Mouse (Mus musculus) induced T-regulatory cell, adult 2 months (primary cell): Measurements from ENCODE around the gene Papss1.

Source experiments
- DNase-seq: peaks from one replicate; pipeline ENCODE4 v3.0.0-alpha.2; 2012; ENCODE audit warnings: low read depth

Gene Papss1

DNA sequence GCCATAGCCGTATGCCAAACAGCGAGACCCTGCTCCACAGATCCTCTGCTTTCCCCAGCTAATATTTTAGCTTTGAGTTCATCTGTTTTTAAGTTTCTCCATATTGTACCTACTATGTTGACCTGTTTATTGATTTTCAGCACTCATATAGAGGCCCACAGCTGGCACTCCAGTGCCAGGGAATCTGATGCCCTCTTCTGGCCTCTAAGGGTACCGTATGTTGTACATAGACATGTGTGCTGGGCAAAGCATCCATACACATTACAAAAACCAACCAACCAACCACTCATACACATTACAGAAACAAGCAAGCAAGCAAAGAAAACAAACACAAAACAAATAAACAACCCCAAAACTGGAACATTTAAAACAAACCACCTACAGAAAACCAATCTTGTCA, 22.2 kb downstream of the Papss1 start:
- no peak for DNase-seq

DNA sequence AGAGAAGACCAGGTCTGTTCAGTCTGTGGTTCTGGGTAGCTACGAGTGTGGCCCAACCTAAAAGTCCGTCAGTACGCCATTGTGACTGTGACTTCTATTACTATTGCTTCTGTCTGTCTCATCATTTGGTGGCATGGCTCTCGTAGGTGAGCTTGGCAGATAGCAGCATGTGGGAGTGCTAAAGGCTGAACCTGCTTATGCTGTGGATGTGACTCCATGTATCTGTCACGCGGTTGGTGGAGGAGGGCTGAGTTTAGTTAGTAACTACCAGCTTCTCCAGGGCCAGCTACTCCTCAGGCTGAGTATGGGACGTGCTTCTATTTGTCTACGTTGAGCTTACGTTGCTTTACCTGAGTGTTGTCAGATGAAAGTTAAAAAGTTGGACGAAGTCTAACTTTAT, 23.4 kb downstream of the Papss1 start:
- no peak for DNase-seq

- no peak for DNase-seq
Measured at GRCm38 (mm10) chr3:131593143-131593798, 28.7 kb downstream of the Papss1 start.

- no peak for DNase-seq
Measured at GRCm38 (mm10) chr3:131594361-131594760, 29.8 kb downstream of the Papss1 start.

GRCm38 (mm10) chr3:131595546-131596245, 31.1 kb downstream of the Papss1 start:
- DNase-seq, result no peak

DNA sequence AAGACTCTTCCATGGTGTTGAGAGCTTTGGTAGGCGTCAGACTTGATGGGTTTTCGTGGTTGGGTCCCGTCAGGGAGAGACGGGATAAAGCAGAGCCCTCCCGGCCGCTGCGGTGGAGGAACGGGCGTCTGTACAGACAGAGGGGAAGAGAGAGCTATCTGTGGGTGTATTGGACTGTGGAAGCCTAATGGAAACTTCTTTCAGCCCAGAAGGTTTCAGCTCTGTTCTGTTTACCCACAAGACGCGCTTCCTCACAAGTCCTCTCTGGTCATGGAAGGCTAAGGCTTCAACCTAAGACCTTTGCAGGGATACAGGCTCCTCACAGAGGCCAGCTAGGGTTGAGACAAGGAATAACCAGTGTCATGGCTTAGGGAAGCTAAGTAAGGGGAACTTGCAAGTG, 36.2 kb downstream of the Papss1 start:
- DNase-seq, result no peak

DNA sequence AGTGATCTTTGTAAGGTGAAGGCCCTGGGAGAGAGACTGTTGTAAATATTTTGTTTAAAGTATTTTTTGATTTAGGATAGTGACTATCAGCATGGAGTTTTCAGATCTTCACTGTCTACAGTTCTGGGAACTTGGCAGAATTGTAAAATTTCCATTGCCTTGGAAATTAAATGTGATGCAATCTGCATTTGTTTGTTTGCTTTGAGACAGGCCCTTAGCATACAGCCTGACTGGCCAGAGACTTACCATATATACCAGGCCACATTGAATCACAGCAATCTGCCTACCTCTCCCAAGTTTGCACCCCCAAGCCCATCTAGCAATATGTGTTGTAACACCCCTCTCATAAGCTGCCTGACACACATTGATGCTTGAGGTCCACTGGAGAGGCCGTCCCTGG, 36.8 kb downstream of the Papss1 start:
- no peak for DNase-seq

DNA sequence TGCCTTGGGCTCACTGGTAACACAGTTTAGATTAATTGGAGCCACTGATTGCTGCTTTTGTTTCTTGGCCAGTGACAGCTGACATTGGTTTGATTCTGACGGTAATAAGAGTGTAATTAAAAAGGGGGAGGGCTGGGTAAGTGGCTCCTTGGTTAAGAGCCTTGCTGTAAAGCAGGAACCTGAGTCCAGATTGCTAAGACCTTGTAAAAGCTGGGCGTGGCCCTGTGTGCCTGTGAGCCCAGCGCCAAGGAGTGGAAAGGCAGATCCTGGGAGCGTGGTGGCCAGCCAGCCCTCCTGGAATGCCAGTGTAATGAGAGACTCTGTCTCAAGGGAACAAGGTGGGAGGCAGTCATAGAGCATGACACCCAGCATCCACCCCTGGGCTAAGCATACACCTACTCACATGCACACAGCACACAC, 38.4 kb downstream of the Papss1 start:
- no peak for DNase-seq

- DNase-seq, result no peak
Measured at GRCm38 (mm10) chr3:131608112-131608511, 43.5 kb downstream of the Papss1 start.

DNA sequence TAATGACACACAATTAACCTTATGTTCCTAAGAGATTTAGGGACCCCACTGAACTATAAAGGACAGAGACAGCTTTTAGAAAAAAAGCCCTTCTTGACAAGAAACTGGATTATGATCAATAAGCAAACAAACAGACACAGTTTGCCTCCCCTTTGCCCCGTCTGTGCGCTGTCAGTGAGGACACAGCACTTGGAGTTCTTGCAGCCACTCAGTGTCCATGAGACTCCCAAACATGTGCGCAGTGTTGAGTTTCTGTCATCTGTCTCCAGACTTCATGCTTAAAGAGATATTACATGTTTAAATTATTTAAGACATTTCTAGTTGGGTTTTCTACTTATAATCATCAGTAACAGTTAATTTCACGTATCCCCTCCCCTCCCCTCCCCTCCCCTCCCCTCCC, 45.1 kb downstream of the Papss1 start:
- DNase-seq, result no peak

DNA sequence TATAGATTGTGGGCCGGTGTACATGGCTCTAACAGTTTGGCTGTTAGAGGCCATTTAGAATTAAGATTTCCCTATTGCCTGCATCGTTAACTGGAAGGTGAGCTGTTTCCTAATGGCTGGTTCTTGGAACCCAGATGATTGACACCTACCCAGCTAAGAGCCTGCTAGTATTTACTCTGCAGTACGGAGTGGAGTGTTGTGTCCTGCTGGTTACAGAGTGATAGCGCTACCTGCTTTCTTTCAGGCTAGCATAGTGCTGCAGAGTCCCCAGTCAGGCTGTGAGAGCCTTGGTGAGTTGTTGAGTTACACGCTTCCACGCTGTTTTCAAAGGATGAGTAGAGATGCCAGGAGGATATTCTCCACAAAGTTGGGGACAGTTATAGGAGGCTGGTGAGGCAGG, 46.0 kb downstream of the Papss1 start:
- DNase-seq, result no peak

- DNase-seq, result no peak
Measured at GRCm38 (mm10) chr3:131612847-131613246, 48.3 kb downstream of the Papss1 start.

DNA sequence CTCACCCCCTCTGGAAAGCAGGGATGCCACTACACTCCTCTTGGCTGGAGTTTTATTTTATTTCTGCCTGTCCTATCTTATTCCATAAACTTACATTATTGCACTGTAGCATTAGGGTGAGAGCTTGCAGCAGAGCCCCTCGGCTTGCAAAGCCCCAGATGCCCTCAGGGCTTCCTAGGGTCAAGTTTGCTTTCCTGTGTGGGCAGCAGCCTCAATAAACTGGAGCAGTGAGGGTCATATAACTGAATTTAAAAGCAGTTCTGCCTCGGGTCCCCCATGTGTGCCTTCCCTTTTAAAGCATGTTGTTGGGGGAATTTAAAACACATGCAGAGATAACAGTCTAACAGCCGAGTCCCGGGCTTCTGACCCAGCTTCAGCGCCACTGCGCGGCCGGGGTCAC, 49.5 kb downstream of the Papss1 start:
- no peak for DNase-seq

GRCm38 (mm10) chr3:131618580-131619338, 54.2 kb downstream of the Papss1 start:
- no peak for DNase-seq

DNA sequence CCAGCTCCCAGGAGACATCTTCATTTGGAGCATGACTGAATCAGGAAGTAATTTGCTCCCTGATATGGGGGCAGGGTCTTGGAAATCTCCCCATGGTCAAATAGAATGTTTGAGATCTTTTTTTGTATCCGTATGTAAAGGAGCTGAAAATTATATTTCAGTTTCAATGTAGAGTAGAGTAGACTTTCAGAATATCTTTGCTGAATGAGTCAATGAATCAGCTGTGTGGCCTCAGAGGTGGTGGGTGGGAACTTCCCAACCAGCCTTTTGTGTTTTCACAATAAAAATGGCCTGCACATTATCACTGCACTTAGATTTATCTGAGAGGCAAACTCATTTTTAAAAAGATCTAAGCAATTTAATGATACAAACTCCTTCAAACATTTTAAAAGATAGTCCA, 58.6 kb downstream of the Papss1 start:
- no peak for DNase-seq

- no peak for DNase-seq
Measured at GRCm38 (mm10) chr3:131624063-131624462, 59.5 kb downstream of the Papss1 start.

- DNase-seq, result no peak
Measured at GRCm38 (mm10) chr3:131627476-131627875, 62.9 kb downstream of the Papss1 start.

- DNase-seq, result no peak
Measured at GRCm38 (mm10) chr3:131628265-131628664, 63.7 kb downstream of the Papss1 start.

DNA sequence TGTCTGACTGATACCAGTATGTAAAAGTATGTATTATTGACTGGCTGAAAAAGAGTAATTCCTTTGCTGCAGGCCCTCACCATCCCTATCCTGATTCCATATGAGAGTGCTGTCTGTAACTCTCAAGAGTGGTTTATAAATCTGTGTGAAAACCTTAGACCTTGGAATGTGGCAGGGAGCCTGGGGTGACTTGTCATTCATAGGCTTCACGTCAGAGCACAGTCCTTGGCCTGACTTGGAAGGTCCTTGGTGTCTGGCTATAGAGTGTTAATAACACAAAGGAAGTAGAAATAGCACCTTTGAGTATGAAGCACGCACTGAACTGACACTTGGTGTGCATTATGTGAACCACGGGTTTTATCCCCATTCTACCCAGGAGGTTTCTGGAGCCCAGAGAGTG, 64.4 kb downstream of the Papss1 start:
- DNase-seq, result no peak

DNA sequence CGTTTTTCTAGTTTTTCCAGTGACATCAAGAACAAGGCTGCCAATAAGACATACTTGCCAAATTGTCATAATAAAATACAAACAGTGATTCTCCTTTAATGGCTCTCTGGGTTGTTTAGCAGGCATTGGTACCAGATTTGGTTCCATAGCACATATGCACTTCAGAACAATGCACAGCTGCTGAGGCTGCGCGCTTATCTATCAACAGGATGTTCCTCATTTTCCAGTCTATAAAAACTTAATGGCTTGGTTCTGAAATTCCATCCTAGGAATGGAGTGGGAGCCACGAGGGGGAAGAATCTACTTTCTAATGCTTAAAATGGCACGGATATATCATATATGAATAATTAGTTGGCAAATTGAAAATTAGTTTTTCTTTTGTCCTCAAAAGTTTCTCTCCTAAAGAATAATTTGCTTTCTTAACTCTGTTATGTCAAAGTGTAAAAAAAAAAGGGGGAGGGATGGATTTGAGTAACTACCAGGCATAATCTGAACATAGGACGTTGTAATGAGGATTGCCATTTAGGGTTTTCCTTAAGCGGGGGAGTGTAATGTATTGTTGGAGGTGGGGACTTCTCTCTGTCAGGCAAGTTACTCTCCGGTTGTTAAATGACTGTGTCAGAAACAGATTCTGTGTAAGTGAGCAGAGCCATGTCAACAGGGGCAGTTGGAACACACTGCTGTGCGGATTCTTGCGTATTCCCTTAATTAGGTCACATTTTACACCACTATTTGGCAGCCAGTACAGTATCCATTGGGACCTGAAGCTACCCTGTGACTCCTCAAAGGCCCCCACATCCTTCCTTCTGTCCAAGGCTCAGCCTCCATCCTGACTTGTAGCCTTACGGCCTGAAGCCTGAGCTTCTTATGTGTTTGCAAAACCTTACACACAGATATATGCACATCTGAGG, 66.1 kb downstream of the Papss1 start:
- DNase-seq, result no peak

DNA sequence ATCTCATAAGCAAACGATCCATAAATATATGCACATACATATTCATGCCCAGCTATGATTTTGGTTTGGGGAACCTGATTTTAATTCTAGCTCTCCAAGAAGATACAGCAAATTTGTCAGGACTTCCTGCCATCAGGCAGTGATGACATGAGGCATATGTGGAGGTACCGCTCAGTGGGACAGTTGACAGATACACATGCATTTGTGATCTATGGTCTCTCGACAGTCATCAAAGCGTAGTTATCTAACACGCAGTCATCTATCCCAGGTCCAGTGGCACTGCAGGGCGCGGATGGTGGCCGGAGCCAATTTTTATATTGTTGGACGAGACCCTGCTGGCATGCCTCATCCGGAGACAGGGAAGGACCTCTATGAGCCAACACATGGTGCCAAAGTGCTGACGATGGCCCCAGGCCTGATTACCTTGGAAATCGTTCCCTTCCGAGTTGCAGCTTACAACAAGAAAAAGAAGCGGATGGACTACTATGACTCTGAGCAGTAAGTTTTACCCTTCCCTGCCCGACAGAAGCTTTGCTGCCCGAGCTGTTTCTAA, 66.8 kb downstream of the Papss1 start:
- DNase-seq, result no peak

- DNase-seq, result no peak
Measured at GRCm38 (mm10) chr3:131634091-131634490, 69.5 kb downstream of the Papss1 start.
